Mouse (Mus musculus) stomach, embryonic 16.5 days (tissue): ENCODE data around the gene Slc35c1. TPM values are rescaled to one million over a fixed set of nuclear protein-coding genes. Genes with fewer than 3 reads are reported as not detected.

ENCODE experiments used
- ATAC-seq: fragments of 200-750 bp; cut with Nextera tagmentation; 2 replicates; pipeline ENCODE4 v1.8.0; 2017; ENCODE audit warnings: moderate number of reproducible peaks, moderate TSS enrichment; ENCODE audit not compliant: insufficient read depth, low FRiP score
- H3K27ac ChIP-seq: fragments of 300-500 bp; sonication (generic); 2 replicates; pipeline ENCODE4 v1.5.1; 2014; ENCODE audit warnings: low read length
- H3K27me3 ChIP-seq: fragments of 300-500 bp; sonication (generic); 2 replicates; pipeline ENCODE4 v1.6.1; 2014; ENCODE audit warnings: low read length, control low read depth, mixed read lengths; ENCODE audit not compliant: control insufficient read depth, insufficient read depth
- H3K36me3 ChIP-seq: fragments of 300-500 bp; sonication (generic); 2 replicates; pipeline ENCODE4 v1.6.1; 2014; ENCODE audit warnings: low read length; ENCODE audit not compliant: control insufficient read depth, insufficient read depth
- H3K4me1 ChIP-seq: fragments of 300-500 bp; sonication (generic); 2 replicates; pipeline ENCODE4 v1.6.1; 2014; ENCODE audit warnings: low read length, control low read depth, mixed read lengths; ENCODE audit not compliant: control insufficient read depth, insufficient read depth
- H3K4me2 ChIP-seq: fragments of 300-500 bp; sonication (generic); 2 replicates; pipeline ENCODE4 v1.6.1; 2014; ENCODE audit warnings: low read depth, low read length, mixed read lengths
- H3K4me3 ChIP-seq: fragments of 300-500 bp; sonication (generic); replicated peaks from 2 replicates; pipeline ENCODE4 v1.5.1; 2014; ENCODE audit warnings: mild to moderate bottlenecking, low read length
- H3K9ac ChIP-seq: fragments of 300-500 bp; sonication (generic); 2 replicates; pipeline ENCODE4 v1.6.1; 2014; ENCODE audit warnings: low read length
- H3K9me3 ChIP-seq: fragments of 300-500 bp; sonication (generic); replicated peaks from 2 replicates; pipeline ENCODE4 v1.6.1; 2016; ENCODE audit warnings: low read length, control low read depth; ENCODE audit not compliant: control insufficient read depth
- WGBS: fragments of 180-500 bp; shearing (Covaris S2); extraction: QIAGEN DNeasy Blood & Tissue Kit; methylation state at CpG from one replicate; pipeline ENCODE4 v1.1.7; 2014; 5-methylcytosine and 5-hydroxymethylcytosine counted together
- polyA plus RNA-seq: library from polyadenylated mRNA; unstranded; fragments of >200 nt; fragmentation: Nextera tagmentation; extraction: Ambion mirVana; gene quantifications from 2 replicates; pipeline ENCODE4 v1.2.1, GENCODE M21; 2015

Slc35c1 gene
- polyA plus RNA-seq, 1 experiment from 2014 or later = 34.5 TPM

- Histone ChIP-seq H3K27me3 (no peaks in the 10 kb centered on the region), H3K4me2 (no peak overlapping the region), H3K36me3 (no peaks in the 10 kb centered on the region), H3K9me3 (no peaks in the 10 kb centered on the region), H3K9ac (no peak overlapping the region), H3K27ac (no peak overlapping the region), H3K4me1 (peaks cover 4% of the 10 kb centered on the region; the same call in 1 of the 2 replicates), H3K4me3 (no peak overlapping the region)
- WGBS = 31% methylated on average over 4 of the region's 4 CpGs
- ATAC-seq = no peak
Observed at GRCm38 (mm10) chr2:92444376-92444775, 16.0 kb downstream of the Slc35c1 start.

GRCm38 (mm10) chr2:92443313-92443712 lies 17.0 kb downstream of the Slc35c1 start:
- Histone ChIP-seq H3K9me3 (no peaks in the 10 kb centered on the region), H3K36me3 (no peaks in the 10 kb centered on the region), H3K4me3 (no peak overlapping the region), H3K4me2 (no peak overlapping the region), H3K9ac (no peak overlapping the region), H3K4me1 (peaks cover 4% of the 10 kb centered on the region; the same call in 1 of the 2 replicates), H3K27ac (no peak overlapping the region), H3K27me3 (no peaks in the 10 kb centered on the region)
- 74% methylated on average over 4 of the region's 4 CpGs for WGBS
- no peak for ATAC-seq

DNA sequence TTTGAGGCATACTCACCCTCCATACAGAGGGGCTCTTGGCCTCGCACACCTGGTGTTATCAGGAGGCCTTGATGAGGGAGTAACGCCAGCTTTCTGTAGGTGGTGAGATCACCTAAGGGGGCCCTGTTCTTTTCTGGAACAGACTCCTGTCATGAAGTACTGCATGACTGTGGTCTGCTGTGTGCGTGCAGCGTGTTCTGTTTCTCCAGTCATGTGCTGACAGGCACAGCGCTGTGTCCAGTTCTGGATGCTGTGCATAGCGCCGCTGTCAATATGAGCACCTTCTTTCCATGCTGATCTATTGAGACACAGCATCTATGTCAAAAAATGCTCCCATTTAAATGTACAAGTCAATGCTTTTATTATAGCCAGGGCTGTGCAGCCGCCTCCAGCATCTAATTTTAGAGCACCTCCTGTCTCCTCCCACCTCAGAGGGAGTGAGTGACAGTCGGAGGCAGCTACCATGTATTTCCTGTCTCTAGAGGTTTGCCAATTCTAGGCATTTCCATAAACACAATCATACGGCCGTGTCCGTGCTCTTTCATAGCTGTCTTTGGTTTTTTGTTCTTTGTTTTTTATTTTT lies 17.8 kb downstream of the Slc35c1 start:
- no peak overlapping the region for H3K4me2 ChIP-seq
- no peaks in the 10 kb centered on the region for H3K27me3 ChIP-seq
- WGBS = 69% methylated on average over 12 of the region's 12 CpGs
- no peaks in the 10 kb centered on the region for H3K36me3 ChIP-seq
- H3K4me3 ChIP-seq = no peak overlapping the region
- no peaks in the 10 kb centered on the region for H3K9me3 ChIP-seq
- no peak overlapping the region for H3K9ac ChIP-seq
- ATAC-seq = no peak
- H3K4me1 ChIP-seq = peaks cover 4% of the 10 kb centered on the region; the same call in 1 of the 2 replicates
- H3K27ac ChIP-seq = no peak overlapping the region

- ATAC-seq = no peak
- WGBS = 46% methylated on average over 6 of the region's 6 CpGs
Observed at GRCm38 (mm10) chr2:92440432-92440831, 19.9 kb downstream of the Slc35c1 start.

GRCm38 (mm10) chr2:92438567-92438966 lies 21.8 kb downstream of the Slc35c1 start:
- Histone ChIP-seq H3K4me1 (peaks cover 10% of the 10 kb centered on the region; the same call in 1 of the 2 replicates), H3K36me3 (no peaks in the 10 kb centered on the region), H3K9ac (no peak overlapping the region), H3K27me3 (no peaks in the 10 kb centered on the region), H3K9me3 (no peaks in the 10 kb centered on the region), H3K27ac (no peak overlapping the region), H3K4me2 (no peak overlapping the region), H3K4me3 (no peak overlapping the region)
- no peak for ATAC-seq
- 60% methylated on average over 3 of the region's 3 CpGs for whole genome bisulfite sequencing

More at GRCm38 (mm10) chr2:92440432-92440831, 19.9 kb downstream of the Slc35c1 start:
- Histone ChIP-seq H3K9ac (no peak overlapping the region; the same call in 1 of the 2 replicates), H3K4me2 (no peak overlapping the region), H3K36me3 (no peaks in the 10 kb centered on the region), H3K4me3 (no peak overlapping the region), H3K9me3 (no peaks in the 10 kb centered on the region), H3K27me3 (no peaks in the 10 kb centered on the region), H3K27ac (no peak overlapping the region), H3K4me1 (peaks cover 4% of the 10 kb centered on the region; the same call in 1 of the 2 replicates)

GRCm38 (mm10) chr2:92437875-92438274 lies 22.5 kb downstream of the Slc35c1 start:
- Histone ChIP-seq H3K27ac (no peak overlapping the region), H3K27me3 (no peaks in the 10 kb centered on the region), H3K4me2 (peak overlapping the region; percentile 40; the same call in 1 of the 2 replicates), H3K4me3 (0 out of 2 replicates have a peak overlapping the region, but pooled peaks have one; percentile 14), H3K9ac (0 out of 2 replicates have a peak overlapping the region, but pooled peaks have one; percentile 18), H3K36me3 (no peaks in the 10 kb centered on the region), H3K4me1 (peaks cover 13% of the 10 kb centered on the region), H3K9me3 (no peaks in the 10 kb centered on the region)
- ATAC-seq = no peak
- under 1% methylated on average over 5 of the region's 5 CpGs for WGBS

DNA sequence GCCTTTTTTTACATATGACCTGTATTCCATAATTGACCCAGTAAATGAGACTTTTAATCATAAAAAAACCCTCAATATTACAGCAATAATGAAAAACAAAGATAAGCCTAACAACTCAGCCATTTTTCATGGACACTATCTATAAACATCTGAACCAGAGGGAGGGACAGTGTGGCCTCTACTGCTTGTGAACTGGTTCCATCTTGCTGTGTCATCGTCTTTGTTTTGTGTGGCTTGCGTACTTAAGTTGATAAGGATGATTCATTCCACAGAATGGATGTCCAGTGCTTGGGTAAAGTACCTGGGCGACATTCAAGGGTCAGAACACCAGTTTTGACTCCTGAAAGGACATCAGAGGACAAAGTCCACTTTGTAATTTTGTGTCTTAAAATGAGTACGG lies 23.0 kb downstream of the Slc35c1 start:
- Histone ChIP-seq H3K4me3 (no peak overlapping the region), H3K4me1 (peaks cover 15% of the 10 kb centered on the region), H3K36me3 (no peaks in the 10 kb centered on the region), H3K9ac (no peak overlapping the region), H3K4me2 (0 out of 2 replicates have a peak overlapping the region, but pooled peaks have one; percentile 40), H3K27ac (no peak overlapping the region), H3K9me3 (no peaks in the 10 kb centered on the region), H3K27me3 (no peaks in the 10 kb centered on the region)
- no peak for ATAC-seq
- WGBS = 61% methylated on average over 4 of the region's 4 CpGs

DNA sequence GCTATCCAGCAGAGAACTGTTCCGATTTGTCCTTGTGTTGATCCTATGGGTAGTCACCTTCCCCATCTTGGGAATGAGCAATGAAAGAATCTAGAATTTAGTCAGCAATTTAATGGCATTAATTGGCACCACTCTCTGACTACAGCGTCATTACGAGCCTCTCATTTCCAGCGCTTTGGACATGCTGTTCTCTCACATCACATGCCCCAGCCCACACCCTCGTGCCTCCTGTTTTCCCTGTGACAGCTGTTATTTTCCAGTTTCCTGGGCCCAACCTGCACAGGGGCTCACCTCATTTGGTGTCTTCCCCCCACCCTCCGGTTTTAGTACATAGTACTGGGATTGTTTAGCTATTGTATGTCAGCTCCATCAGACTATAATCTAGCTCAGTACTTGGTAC lies 25.3 kb downstream of the Slc35c1 start:
- no peak overlapping the region for H3K4me3 ChIP-seq
- H3K4me1 ChIP-seq = peaks cover 33% of the 10 kb centered on the region
- H3K36me3 ChIP-seq = no peaks in the 10 kb centered on the region
- no peak for ATAC-seq
- no peaks in the 10 kb centered on the region for H3K9me3 ChIP-seq
- H3K27ac ChIP-seq = no peak overlapping the region
- H3K9ac ChIP-seq = no peak overlapping the region
- no peaks in the 10 kb centered on the region for H3K27me3 ChIP-seq
- WGBS = 48% methylated on average over 6 of the region's 6 CpGs
- H3K4me2 ChIP-seq = no peak overlapping the region

GRCm38 (mm10) chr2:92434375-92434745 lies 26.0 kb downstream of the Slc35c1 start:
- Histone ChIP-seq H3K9ac (peak overlapping the region; percentile 69), H3K27me3 (no peaks in the 10 kb centered on the region), H3K4me1 (peaks cover 39% of the 10 kb centered on the region), H3K9me3 (no peaks in the 10 kb centered on the region), H3K4me2 (peak overlapping the region; percentile 82), H3K4me3 (peak overlapping the region; percentile 58), H3K27ac (peak overlapping the region; percentile 52), H3K36me3 (no peaks in the 10 kb centered on the region)
- WGBS = 5% methylated on average over 12 of the region's 12 CpGs
- no peak for ATAC-seq
